Mouse (Mus musculus) central nervous system, embryonic 18 days (tissue): ENCODE data around the gene Ssh2. TPM values are rescaled to one million over a fixed set of nuclear protein-coding genes. Genes with fewer than 3 reads are reported as not detected.

Experiments used
- polyA plus RNA-seq: library from polyadenylated mRNA; depleted of rRNA; stranded (reverse); fragments of >200 nt; gene quantifications from 2 replicates; pipeline ENCODE4 v1.2.3, GENCODE M21; 2012; rRNA removed

Gene Ssh2
- 21.2 and 21.4 TPM in 2 replicates for polyA plus RNA-seq

DNA sequence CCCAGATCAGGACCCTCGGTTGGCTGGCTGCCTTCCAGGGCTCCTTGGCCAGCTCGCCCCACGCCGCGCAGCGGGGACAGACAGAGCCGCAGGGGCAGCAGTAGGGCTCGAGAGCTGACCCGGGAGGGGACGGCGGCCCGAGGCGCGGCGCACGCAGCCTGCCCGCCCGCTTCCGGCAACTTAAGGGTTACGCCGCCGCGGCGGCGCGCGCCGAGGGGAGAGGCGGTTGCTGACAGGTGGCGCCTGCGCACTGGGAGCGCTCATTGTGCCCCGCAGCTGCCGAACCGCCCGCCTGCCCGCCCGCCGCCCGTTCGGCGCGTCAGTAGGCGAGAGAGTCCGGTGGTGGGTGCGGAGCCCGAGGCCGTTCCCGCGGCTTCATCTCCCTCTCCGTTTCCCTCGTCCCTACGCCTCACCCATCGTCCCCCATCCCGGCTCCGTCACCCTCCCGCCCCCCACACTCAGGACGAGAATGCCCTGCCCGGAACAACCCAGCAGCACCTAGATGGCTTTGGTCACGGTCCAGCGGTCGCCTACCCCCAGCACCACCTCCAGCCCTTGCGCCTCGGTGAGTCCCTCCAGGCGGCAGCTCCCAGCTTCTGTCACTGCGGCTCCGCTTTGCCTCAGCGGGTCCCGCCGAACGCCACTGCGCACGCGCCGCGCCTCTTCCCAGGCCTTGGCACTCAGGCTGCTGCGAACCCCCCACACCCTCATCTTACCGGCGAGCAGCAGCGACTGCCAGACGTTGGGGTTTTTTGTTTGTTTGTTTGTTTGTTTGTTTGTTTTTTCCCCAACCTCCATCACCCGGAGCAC, at the start of gene Ssh2:
TSS of gene Ssh2 (plus strand) at position 337 of the 810 bp plus-strand sequence.

DNA sequence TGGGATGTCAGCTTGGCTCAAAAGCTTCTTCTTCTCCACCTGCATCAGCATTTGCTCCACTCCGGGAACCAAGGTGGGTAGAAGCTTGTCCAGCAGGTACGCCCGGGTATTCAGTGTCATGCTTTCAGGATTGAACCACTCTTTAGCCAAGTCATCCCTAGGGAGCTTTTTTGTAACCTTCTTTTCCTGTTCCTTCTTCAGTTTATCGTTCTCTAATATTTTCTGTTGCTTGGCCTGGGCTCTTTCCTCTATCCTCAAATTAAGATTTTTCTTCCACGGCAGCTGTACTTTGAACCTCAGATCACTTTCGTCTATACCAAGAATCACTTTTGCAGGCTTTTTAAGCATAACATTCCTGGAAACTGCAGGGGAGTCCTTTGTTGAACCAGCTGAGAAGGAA, 27.2 kb upstream of the Ssh2 start, which contains the start of gene Efcab5:
TSS of gene Efcab5 (minus strand) at position 101 of the 400 bp plus-strand sequence.

DNA sequence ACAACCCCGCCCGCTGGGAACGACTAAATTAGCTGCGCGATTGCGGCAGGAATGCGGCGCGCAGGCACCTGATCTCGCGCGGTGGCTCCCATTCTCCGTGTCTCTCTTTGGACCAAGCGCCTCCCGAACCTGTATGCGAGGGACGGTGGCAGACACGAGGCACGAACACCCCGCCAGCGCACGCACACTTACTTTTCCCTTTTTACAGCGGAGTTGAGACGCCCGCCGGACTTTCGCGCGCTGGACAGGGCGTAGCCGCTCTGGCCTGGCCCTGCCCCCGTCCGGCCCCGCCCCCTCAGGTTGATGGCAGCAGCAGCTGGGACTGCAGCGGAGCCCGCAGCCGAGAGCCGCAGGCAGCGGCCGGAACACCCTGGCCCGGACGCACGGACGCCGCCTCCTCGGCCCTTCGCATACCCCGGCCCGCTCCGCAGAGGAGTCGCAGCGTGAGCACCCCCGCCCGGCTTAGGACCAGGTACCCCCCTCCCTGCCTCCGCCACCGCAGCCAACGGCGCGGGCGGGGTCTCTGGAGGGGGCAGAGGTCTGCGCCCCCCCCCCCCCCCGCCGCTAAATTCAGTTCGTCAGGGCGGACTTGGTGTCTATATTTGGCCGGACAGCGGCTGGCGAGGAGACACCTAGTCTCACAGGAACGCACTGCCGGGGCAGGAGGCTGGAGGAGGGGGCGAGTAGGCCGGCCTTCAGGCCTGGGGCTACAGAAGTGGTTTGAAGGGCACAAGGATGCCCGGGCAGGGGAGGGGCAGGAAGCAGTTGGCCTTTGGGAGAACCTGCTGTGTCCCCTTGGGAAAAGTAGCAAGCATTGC, 246.4 kb downstream of the Ssh2 start, which contains the start of gene Coro6:
TSS of gene Coro6 (plus strand) at position 129 of the 818 bp plus-strand sequence.

GRCm38 (mm10) chr11:77489591-77490235, 273.6 kb downstream of the Ssh2 start, which contains the start of gene Ankrd13b:
Gene Ankrd13b, minus strand, starts transcription at chr11:77489678.

DNA sequence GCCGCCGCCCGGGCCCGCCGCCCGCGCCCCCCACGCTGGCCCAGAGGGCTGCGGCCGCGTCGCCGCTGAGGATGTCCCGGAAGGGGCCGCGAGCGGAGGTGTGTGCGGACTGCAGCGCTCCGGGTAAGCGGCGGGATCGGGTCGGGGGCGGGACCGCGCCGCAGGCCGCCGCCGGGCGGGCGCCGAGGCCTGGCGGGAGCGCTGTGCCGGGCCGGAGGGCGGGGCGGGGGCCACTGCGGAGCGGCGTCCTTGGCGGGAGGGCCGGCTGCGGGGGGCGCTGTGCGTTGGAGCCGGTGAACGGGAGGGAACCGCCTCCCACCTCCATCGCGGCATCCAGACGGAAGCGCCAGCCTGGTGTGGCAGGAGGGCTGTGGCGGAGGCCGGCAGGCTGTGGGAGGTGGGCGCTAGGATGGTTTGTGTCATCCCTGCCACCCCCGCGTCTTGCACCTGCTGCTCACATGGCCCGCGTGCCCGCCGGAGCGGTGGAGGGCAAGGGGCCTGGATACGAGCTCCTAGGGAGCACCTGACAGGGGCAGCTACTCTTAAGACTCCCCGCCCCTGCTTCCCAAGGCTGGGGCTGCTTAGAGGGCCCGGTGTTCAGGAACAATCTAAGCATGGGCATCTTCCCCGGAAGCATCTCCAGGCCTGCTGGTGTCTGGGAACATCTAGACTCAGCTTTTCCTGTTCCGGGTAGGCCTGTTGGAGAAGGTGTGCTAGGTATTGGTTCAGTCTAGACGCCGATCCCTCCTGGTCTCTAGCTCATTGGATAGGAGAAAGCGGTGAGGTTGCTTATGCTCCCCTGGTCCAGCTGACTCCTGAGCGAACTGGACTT, 277.6 kb downstream of the Ssh2 start, which contains the start of gene Git1:
TSS of gene Git1 (plus strand) at position 51 of the 832 bp plus-strand sequence.

Other genes starting within 250 kb of the Ssh2 start
- 10.1 and 12.2 TPM in 2 replicates for gene Slc6a4, start 217.7 kb upstream of the Ssh2 start, polyA plus RNA-seq
- gene Nsrp1, start 137.9 kb upstream of the Ssh2 start, polyA plus RNA-seq: 6.6 and 7.2 TPM in 2 replicates
- 3.0 and 3.2 TPM in 2 replicates for gene Efcab5, start 27.3 kb upstream of the Ssh2 start, polyA plus RNA-seq
- 3.7 and 6.0 TPM in 2 replicates for gene Coro6, start 246.1 kb downstream of the Ssh2 start, polyA plus RNA-seq